Mouse (Mus musculus) stomach, embryonic 14.5 days (tissue): Measurements from ENCODE around the gene Trim56. TPM values are rescaled to one million over a fixed set of nuclear protein-coding genes. Genes with fewer than 3 reads are reported as not detected.

ENCODE experiments used
- ATAC-seq: fragments of 200-750 bp; cut with Nextera tagmentation; 2 replicates; pipeline ENCODE4 v1.8.0; 2017; ENCODE audit warnings: low read depth, moderate TSS enrichment; ENCODE audit not compliant: insufficient number of reproducible peaks, insufficient read depth, low FRiP score
- H3K27ac ChIP-seq: fragments of 300-500 bp; sonication (generic); 2 replicates; pipeline ENCODE4 v1.5.1; 2014; ENCODE audit warnings: mild to moderate bottlenecking, low read length, moderate library complexity, mixed read lengths
- H3K27me3 ChIP-seq: fragments of 300-500 bp; sonication (generic); 2 replicates; pipeline ENCODE4 v1.6.1; 2014; ENCODE audit warnings: low read length, control low read depth, mixed read lengths; ENCODE audit not compliant: control insufficient read depth, insufficient read depth
- H3K36me3 ChIP-seq: fragments of 300-500 bp; sonication (generic); 2 replicates; pipeline ENCODE4 v1.6.1; 2014; ENCODE audit warnings: mild to moderate bottlenecking, control low read depth, low read length, moderate library complexity, mixed read lengths; ENCODE audit not compliant: control insufficient read depth, insufficient read depth
- H3K4me1 ChIP-seq: fragments of 300-500 bp; sonication (generic); 2 replicates; pipeline ENCODE4 v1.6.1; 2014; ENCODE audit warnings: low read length, control low read depth, mixed read lengths; ENCODE audit not compliant: control insufficient read depth, insufficient read depth
- H3K4me2 ChIP-seq: fragments of 300-500 bp; sonication (generic); replicated peaks from 2 replicates; pipeline ENCODE4 v1.6.1; 2014; ENCODE audit warnings: low read depth, low read length, control low read depth
- H3K4me3 ChIP-seq: fragments of 300-500 bp; sonication (generic); 2 replicates; pipeline ENCODE4 v1.5.1; 2014; ENCODE audit warnings: low read depth, low read length, control low read depth
- H3K9ac ChIP-seq: fragments of 300-500 bp; sonication (generic); replicated peaks from 2 replicates; pipeline ENCODE4 v1.6.1; 2014; ENCODE audit warnings: low read depth, mild to moderate bottlenecking, control low read depth, low read length, moderate library complexity, mixed read lengths
- H3K9me3 ChIP-seq: fragments of 300-500 bp; sonication (generic); 2 replicates; pipeline ENCODE4 v1.6.1; 2016; ENCODE audit warnings: low read depth, low read length, control low read depth; ENCODE audit not compliant: control insufficient read depth
- WGBS: fragments of 180-500 bp; shearing (Covaris S2); extraction: QIAGEN DNeasy Blood & Tissue Kit; methylation state at CpG from one replicate; pipeline ENCODE4 v1.1.7; 2014; 5-methylcytosine and 5-hydroxymethylcytosine counted together
- polyA plus RNA-seq: library from polyadenylated mRNA; unstranded; fragments of >200 nt; fragmentation: Nextera tagmentation; extraction: Ambion mirVana; gene quantifications from 2 replicates; pipeline ENCODE4 v1.2.1, GENCODE M21; 2014

Trim56 gene
- polyA plus RNA-seq, 1 experiment from 2014 or later: 12.0 TPM

DNA sequence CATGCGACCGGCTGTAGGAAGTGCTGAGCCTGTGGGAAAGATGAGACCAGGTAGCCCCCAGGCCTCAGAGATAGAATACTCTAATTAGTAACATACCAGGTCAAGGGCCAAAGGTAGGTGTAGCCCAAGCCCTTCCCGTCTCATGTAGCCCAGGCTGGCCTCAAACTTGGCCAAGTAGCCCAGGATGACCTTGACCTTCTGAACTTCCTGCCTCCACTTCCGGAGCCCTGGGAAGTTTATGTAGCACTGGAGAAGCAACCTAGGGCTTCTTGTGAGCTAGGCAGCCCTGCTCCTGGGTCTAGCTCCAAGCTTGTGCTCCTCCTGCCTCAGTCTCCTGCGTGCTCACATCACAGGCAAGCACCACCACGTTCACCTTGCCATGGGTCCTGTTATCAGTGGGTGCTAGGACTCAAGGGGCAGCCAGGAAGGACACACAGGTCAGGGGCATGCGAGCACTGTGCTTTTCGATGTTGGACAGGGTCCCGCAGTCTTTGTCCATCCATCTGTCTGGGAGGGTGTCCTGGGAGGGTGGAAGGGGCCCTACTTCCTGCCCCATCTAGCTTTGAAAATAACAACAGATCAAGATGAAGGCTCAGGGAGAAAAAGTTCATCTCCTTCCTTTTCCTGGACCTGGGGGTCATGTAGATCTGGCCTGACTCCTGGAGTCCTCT lies 983 bp downstream of the Trim56 start:
- 0 out of 2 replicates have a peak overlapping the region, but pooled peaks have one; percentile 1 for H3K27ac ChIP-seq
- no peaks in the 10 kb centered on the region; the same call in 1 of the 2 replicates for H3K9me3 ChIP-seq
- no peaks in the 10 kb centered on the region for H3K27me3 ChIP-seq
- peak overlapping the region; percentile 40; the same call in 1 of the 2 replicates for H3K9ac ChIP-seq
- peak overlapping the region; percentile 47 for H3K4me3 ChIP-seq
- no peak for ATAC-seq
- H3K4me2 ChIP-seq: peak overlapping the region; percentile 45
- H3K36me3 ChIP-seq: peaks cover 13% of the 10 kb centered on the region; the same call in 1 of the 2 replicates
- H3K4me1 ChIP-seq: peaks cover 4% of the 10 kb centered on the region; the same call in 1 of the 2 replicates
- 73% methylated on average over 9 of the region's 9 CpGs for WGBS

DNA sequence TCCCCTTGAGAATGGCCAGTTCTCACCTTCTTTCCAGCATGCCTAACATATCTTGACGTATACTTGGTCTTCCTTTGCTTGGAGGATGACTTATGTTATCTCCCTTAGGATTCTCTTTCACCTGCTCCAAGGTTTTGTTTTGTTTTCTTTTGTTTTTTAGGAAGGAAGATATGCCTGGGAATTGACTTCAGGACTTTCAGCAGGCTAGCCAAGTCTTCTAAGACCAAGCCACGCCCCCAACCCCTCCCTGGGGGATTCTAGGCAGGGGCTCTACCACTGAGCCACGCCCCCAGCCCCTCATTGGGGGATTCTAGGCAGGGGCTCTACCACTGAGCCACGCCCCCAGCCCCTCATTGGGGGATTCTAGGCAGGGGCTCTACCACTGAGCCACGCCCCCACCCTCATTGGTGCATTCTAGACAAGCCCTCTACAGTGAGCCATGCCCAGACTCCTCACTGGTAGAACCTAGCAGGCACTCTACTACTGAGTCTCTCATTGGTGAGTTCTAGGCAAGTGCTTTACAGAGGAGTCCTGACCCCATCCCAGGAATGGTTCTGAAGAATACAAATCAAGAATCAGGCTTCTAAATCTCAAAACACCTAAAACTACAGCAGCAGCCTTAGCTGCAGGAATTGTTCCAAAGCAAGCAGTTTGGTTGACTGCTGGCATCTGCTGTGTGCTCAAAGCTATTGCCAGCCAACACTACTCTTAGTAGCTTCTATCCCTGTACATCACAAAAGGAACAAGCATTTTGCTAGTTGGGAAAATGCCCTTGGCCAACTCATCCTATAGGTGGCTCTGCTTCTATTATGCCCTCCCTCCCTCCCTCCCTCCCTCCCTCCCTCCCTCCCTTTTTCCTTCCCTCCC lies 4.2 kb downstream of the Trim56 start:
- Histone ChIP-seq H3K9ac (no peak overlapping the region), H3K36me3 (peaks cover 13% of the 10 kb centered on the region; the same call in 1 of the 2 replicates), H3K4me3 (no peak overlapping the region), H3K27ac (no peak overlapping the region), H3K27me3 (no peaks in the 10 kb centered on the region), H3K9me3 (no peaks in the 10 kb centered on the region; the same call in 1 of the 2 replicates), H3K4me1 (peaks cover 4% of the 10 kb centered on the region; the same call in 1 of the 2 replicates), H3K4me2 (no peak overlapping the region)
- no peak for ATAC-seq
- 85% methylated on average over 5 of the region's 5 CpGs for WGBS

- H3K36me3 ChIP-seq: peaks cover 13% of the 10 kb centered on the region; the same call in 1 of the 2 replicates
- H3K27ac ChIP-seq: no peak overlapping the region
- H3K9ac ChIP-seq: no peak overlapping the region
- no peak overlapping the region for H3K4me2 ChIP-seq
- no peak overlapping the region for H3K4me3 ChIP-seq
- no peak for ATAC-seq
- no peaks in the 10 kb centered on the region; the same call in 1 of the 2 replicates for H3K9me3 ChIP-seq
- H3K4me1 ChIP-seq: peaks cover 4% of the 10 kb centered on the region; the same call in 1 of the 2 replicates
- no peaks in the 10 kb centered on the region for H3K27me3 ChIP-seq
- WGBS: 89% methylated on average over 12 of the region's 12 CpGs
Measured at GRCm38 (mm10) chr5:137110863-137111262, 5.1 kb downstream of the Trim56 start.

- H3K9me3 ChIP-seq: no peaks in the 10 kb centered on the region; the same call in 1 of the 2 replicates
- H3K4me1 ChIP-seq: peaks cover 2% of the 10 kb centered on the region; the same call in 1 of the 2 replicates
- ATAC-seq: no peak
- H3K4me2 ChIP-seq: no peak overlapping the region
- H3K27me3 ChIP-seq: no peaks in the 10 kb centered on the region
- H3K27ac ChIP-seq: no peak overlapping the region
- WGBS: 56% methylated on average over 25 of the region's 25 CpGs
- no peak overlapping the region for H3K9ac ChIP-seq
- no peak overlapping the region for H3K4me3 ChIP-seq
- H3K36me3 ChIP-seq: peaks cover 13% of the 10 kb centered on the region; the same call in 1 of the 2 replicates
Measured at GRCm38 (mm10) chr5:137109941-137110593, 5.9 kb downstream of the Trim56 start.

GRCm38 (mm10) chr5:137108111-137108510 lies 7.9 kb downstream of the Trim56 start:
- WGBS: 60% methylated on average over 6 of the region's 6 CpGs
- Histone ChIP-seq H3K27me3 (no peaks in the 10 kb centered on the region), H3K9ac (no peak overlapping the region), H3K4me2 (no peak overlapping the region), H3K9me3 (no peaks in the 10 kb centered on the region), H3K36me3 (0 out of 2 replicates have a peak, but pooled peaks cover 7% of the 10 kb centered on the region), H3K4me1 (no peaks in the 10 kb centered on the region), H3K27ac (no peak overlapping the region), H3K4me3 (no peak overlapping the region)
- ATAC-seq: no peak

GRCm38 (mm10) chr5:137107670-137108069 lies 8.3 kb downstream of the Trim56 start:
- H3K4me3 ChIP-seq: no peak overlapping the region
- no peak for ATAC-seq
- H3K27me3 ChIP-seq: no peaks in the 10 kb centered on the region
- no peak overlapping the region for H3K27ac ChIP-seq
- 0 out of 2 replicates have a peak, but pooled peaks cover 2% of the 10 kb centered on the region for H3K36me3 ChIP-seq
- no peaks in the 10 kb centered on the region for H3K9me3 ChIP-seq
- H3K4me2 ChIP-seq: no peak overlapping the region
- H3K9ac ChIP-seq: no peak overlapping the region
- H3K4me1 ChIP-seq: no peaks in the 10 kb centered on the region
- 82% methylated on average over 8 of the region's 8 CpGs for WGBS

DNA sequence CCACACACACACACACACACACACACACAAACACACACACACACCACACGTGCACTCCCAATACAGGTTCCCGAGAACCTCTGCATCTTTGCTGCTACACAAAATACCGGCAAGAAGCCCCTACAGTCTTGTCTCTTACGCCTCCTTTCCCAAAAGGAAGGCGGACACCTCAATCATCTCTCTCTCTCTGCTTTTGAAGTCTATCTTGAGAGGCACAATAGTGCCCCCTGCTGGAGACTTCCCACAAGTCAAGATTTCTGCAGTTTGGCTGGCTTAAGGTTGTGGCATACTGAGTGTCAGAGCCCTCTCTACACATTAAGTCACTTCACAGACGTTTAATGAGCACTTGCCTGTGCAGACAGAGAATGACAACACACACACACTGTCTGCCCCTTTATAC lies 9.0 kb downstream of the Trim56 start:
- H3K9ac ChIP-seq: no peak overlapping the region
- H3K4me3 ChIP-seq: no peak overlapping the region
- no peaks in the 10 kb centered on the region for H3K9me3 ChIP-seq
- no peaks in the 10 kb centered on the region for H3K27me3 ChIP-seq
- H3K27ac ChIP-seq: no peak overlapping the region
- H3K36me3 ChIP-seq: no peaks in the 10 kb centered on the region
- 7% methylated on average over 6 of the region's 6 CpGs for WGBS
- H3K4me2 ChIP-seq: no peak overlapping the region
- no peaks in the 10 kb centered on the region for H3K4me1 ChIP-seq
- ATAC-seq: no peak

DNA sequence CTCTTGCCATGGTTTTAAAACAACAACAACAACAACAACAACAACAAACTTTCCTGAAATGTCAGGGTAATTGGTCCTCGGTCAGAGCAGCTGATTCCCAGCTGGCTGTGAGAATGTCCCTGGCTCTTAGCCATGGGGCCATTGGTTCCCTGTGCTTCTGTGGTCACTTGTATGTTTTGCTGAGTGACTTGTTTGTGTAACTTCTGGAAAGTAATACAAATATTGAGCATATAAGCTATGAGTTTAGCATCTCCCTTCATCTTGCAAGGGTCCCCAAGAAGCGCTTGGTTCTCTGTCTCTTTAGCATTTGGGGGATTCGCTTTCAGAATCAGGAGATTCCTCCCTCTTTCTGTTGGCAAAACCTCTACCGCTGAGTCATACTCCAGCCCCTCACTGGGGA lies 9.6 kb downstream of the Trim56 start:
- Histone ChIP-seq H3K36me3 (no peaks in the 10 kb centered on the region), H3K4me1 (no peaks in the 10 kb centered on the region), H3K9me3 (no peaks in the 10 kb centered on the region), H3K9ac (no peak overlapping the region), H3K4me3 (no peak overlapping the region), H3K4me2 (no peak overlapping the region), H3K27ac (no peak overlapping the region), H3K27me3 (no peaks in the 10 kb centered on the region)
- WGBS: 71% methylated on average over 4 of the region's 4 CpGs
- no peak for ATAC-seq
